Mouse (Mus musculus): ENCODE data around the gene Lmntd2. TPM values are rescaled to one million over a fixed set of nuclear protein-coding genes. Genes with fewer than 3 reads are reported as not detected.

Lmntd2 gene
- total and polyA plus RNA-seq, 3 experiments = 0.49 to 1.6 (median 0.93) TPM

GRCm38 (mm10) chr7:141191036-141191435 lies 22.8 kb downstream of the Lmntd2 start:
- H3K27me3 ChIP-seq (ENCODE audit: insufficient read depth, low read length) = no peaks in the 10 kb centered on the region
- peaks cover 47% of the 10 kb centered on the region for H3K36me3 ChIP-seq (replicated peaks)
- no peak for TF ChIP-seq GATA2 (IDR thresholded peaks at IDR 0.05; ENCODE audit: borderline replicate concordance, low read depth, low read length)
- no peak for TF ChIP-seq CTCF (IDR thresholded peaks at IDR 0.05; ENCODE audit: low read depth, low read length)
- TF ChIP-seq POLR2AphosphoS5 (IDR thresholded peaks at IDR 0.05; ENCODE audit: insufficient replicate concordance, low read depth, low read length) = no peak
- no peak for TF ChIP-seq TAL1 (conservative IDR thresholded peaks at IDR 0.05; ENCODE audit: low read depth, low read length)
- TF ChIP-seq GATA1 (IDR thresholded peaks at IDR 0.05; ENCODE audit: borderline replicate concordance, low read length) = no peak
- ATAC-seq (ENCODE audit: extremely low read depth, insufficient number of reproducible peaks, low FRiP score, poor library complexity, severe bottlenecking) (no peak), DNase-seq (ENCODE audit: low spot score) (no peak)
- H3K4me1 ChIP-seq (ENCODE audit: insufficient read depth, low read depth, low read length) = peaks cover 56% of the 10 kb centered on the region
- no peak overlapping the region for H3K4me3 ChIP-seq (ENCODE audit: low read depth, low read length)
- no peaks in the 10 kb centered on the region for H3K9me3 ChIP-seq (replicated peaks)

- no peak for ATAC-seq (ENCODE audit: extremely low read depth, insufficient number of reproducible peaks, low FRiP score, poor library complexity, severe bottlenecking)
- peaks cover 47% of the 10 kb centered on the region for H3K36me3 ChIP-seq (replicated peaks)
- H3K4me1 ChIP-seq (ENCODE audit: insufficient read depth, low read depth, low read length) = peaks cover 49% of the 10 kb centered on the region
These were observed 23.7 kb downstream of the Lmntd2 start for GRCm38 (mm10) chr7:141190220-141190619.

GRCm38 (mm10) chr7:141188733-141189132 lies 25.1 kb downstream of the Lmntd2 start:
- H3K4me3 ChIP-seq (ENCODE audit: low read depth, low read length) = no peak overlapping the region
- ATAC-seq (ENCODE audit: extremely low read depth, insufficient number of reproducible peaks, low FRiP score, poor library complexity, severe bottlenecking) (no peak), DNase-seq (ENCODE audit: low spot score) (no peak)
- peaks cover 39% of the 10 kb centered on the region for H3K4me1 ChIP-seq (ENCODE audit: insufficient read depth, low read depth, low read length)
- TF ChIP-seq TAL1 (conservative IDR thresholded peaks at IDR 0.05; ENCODE audit: low read depth, low read length) (no peak), POLR2AphosphoS5 (IDR thresholded peaks at IDR 0.05; ENCODE audit: insufficient replicate concordance, low read depth, low read length) (no peak), GATA2 (IDR thresholded peaks at IDR 0.05; ENCODE audit: borderline replicate concordance, low read depth, low read length) (no peak), GATA1 (IDR thresholded peaks at IDR 0.05; ENCODE audit: borderline replicate concordance, low read length) (no peak), CTCF (IDR thresholded peaks at IDR 0.05; ENCODE audit: low read depth, low read length) (no peak)
- H3K9me3 ChIP-seq (replicated peaks) = no peaks in the 10 kb centered on the region
- H3K27me3 ChIP-seq (ENCODE audit: insufficient read depth, low read length) = peaks cover 6% of the 10 kb centered on the region; the same call in 1 of the 2 replicates
- H3K36me3 ChIP-seq (replicated peaks) = peaks cover 47% of the 10 kb centered on the region

More at GRCm38 (mm10) chr7:141190220-141190619, 23.7 kb downstream of the Lmntd2 start:
- no peak for TF ChIP-seq CTCF (IDR thresholded peaks at IDR 0.05; ENCODE audit: low read depth, low read length)
- no peak for TF ChIP-seq GATA1 (IDR thresholded peaks at IDR 0.05; ENCODE audit: borderline replicate concordance, low read length)
- TF ChIP-seq GATA2 (IDR thresholded peaks at IDR 0.05; ENCODE audit: borderline replicate concordance, low read depth, low read length) = no peak
- TF ChIP-seq POLR2AphosphoS5 (IDR thresholded peaks at IDR 0.05; ENCODE audit: insufficient replicate concordance, low read depth, low read length) = no peak
- TF ChIP-seq TAL1 (conservative IDR thresholded peaks at IDR 0.05; ENCODE audit: low read depth, low read length) = no peak
- Histone ChIP-seq H3K4me3 (ENCODE audit: low read depth, low read length) (no peak overlapping the region), H3K9me3 (replicated peaks) (no peaks in the 10 kb centered on the region), H3K27me3 (ENCODE audit: insufficient read depth, low read length) (no peaks in the 10 kb centered on the region)
- DNase-seq (ENCODE audit: low spot score) = no peak

- Histone ChIP-seq H3K36me3 (replicated peaks) (peaks cover 47% of the 10 kb centered on the region), H3K9me3 (replicated peaks) (no peaks in the 10 kb centered on the region), H3K4me3 (ENCODE audit: low read depth, low read length) (no peak overlapping the region), H3K27me3 (ENCODE audit: insufficient read depth, low read length) (peaks cover 6% of the 10 kb centered on the region; the same call in 1 of the 2 replicates), H3K4me1 (ENCODE audit: insufficient read depth, low read depth, low read length) (peaks cover 36% of the 10 kb centered on the region)
- ATAC-seq (ENCODE audit: extremely low read depth, insufficient number of reproducible peaks, low FRiP score, poor library complexity, severe bottlenecking) = no peak
- TF ChIP-seq CTCF (IDR thresholded peaks at IDR 0.05; ENCODE audit: low read depth, low read length) (no peak), POLR2AphosphoS5 (IDR thresholded peaks at IDR 0.05; ENCODE audit: insufficient replicate concordance, low read depth, low read length) (no peak), GATA1 (IDR thresholded peaks at IDR 0.05; ENCODE audit: borderline replicate concordance, low read length) (no peak), GATA2 (IDR thresholded peaks at IDR 0.05; ENCODE audit: borderline replicate concordance, low read depth, low read length) (no peak), TAL1 (conservative IDR thresholded peaks at IDR 0.05; ENCODE audit: low read depth, low read length) (no peak)
- no peak for DNase-seq (ENCODE audit: low spot score)
These were observed 25.7 kb downstream of the Lmntd2 start for GRCm38 (mm10) chr7:141188194-141188593.

GRCm38 (mm10) chr7:141176173-141176572 lies 37.7 kb downstream of the Lmntd2 start:
- peak; percentile 65 for DNase-seq (ENCODE audit: low spot score)
- peaks cover 9% of the 10 kb centered on the region for H3K4me1 ChIP-seq (ENCODE audit: insufficient read depth, low read depth, low read length)
- ATAC-seq (ENCODE audit: extremely low read depth, insufficient number of reproducible peaks, low FRiP score, poor library complexity, severe bottlenecking) = no peak
- no peak overlapping the region for H3K4me3 ChIP-seq (ENCODE audit: low read depth, low read length)
- peaks cover 17% of the 10 kb centered on the region for H3K27me3 ChIP-seq (ENCODE audit: insufficient read depth, low read length)
- H3K36me3 ChIP-seq (replicated peaks) = no peaks in the 10 kb centered on the region
- H3K9me3 ChIP-seq (replicated peaks) = no peaks in the 10 kb centered on the region
- TF ChIP-seq GATA1 (IDR thresholded peaks at IDR 0.05; ENCODE audit: borderline replicate concordance, low read length) = no peak
- TF ChIP-seq CTCF (IDR thresholded peaks at IDR 0.05; ENCODE audit: low read depth, low read length) = peak; percentile 68; the same call in 1 of the 2 replicates

- Histone ChIP-seq H3K27me3 (ENCODE audit: insufficient read depth, low read length) (peaks cover 17% of the 10 kb centered on the region), H3K4me3 (ENCODE audit: low read depth, low read length) (no peak overlapping the region), H3K9me3 (replicated peaks) (no peaks in the 10 kb centered on the region), H3K4me1 (ENCODE audit: insufficient read depth, low read depth, low read length) (peaks cover 19% of the 10 kb centered on the region), H3K36me3 (replicated peaks) (no peaks in the 10 kb centered on the region)
- TF ChIP-seq GATA1 (IDR thresholded peaks at IDR 0.05; ENCODE audit: borderline replicate concordance, low read length) (no peak), CTCF (IDR thresholded peaks at IDR 0.05; ENCODE audit: low read depth, low read length) (no peak), POLR2AphosphoS5 (IDR thresholded peaks at IDR 0.05; ENCODE audit: insufficient replicate concordance, low read depth, low read length) (no peak), TAL1 (conservative IDR thresholded peaks at IDR 0.05; ENCODE audit: low read depth, low read length) (no peak), GATA2 (IDR thresholded peaks at IDR 0.05; ENCODE audit: borderline replicate concordance, low read depth, low read length) (no peak)
- ATAC-seq (ENCODE audit: extremely low read depth, insufficient number of reproducible peaks, low FRiP score, poor library complexity, severe bottlenecking) = no peak
- DNase-seq (ENCODE audit: low spot score) = no peak
These were observed 38.8 kb downstream of the Lmntd2 start for GRCm38 (mm10) chr7:141175068-141175467.

Data from G1E (cell line).